Mouse (Mus musculus): Measurements from ENCODE around the gene Camk1d.

DNA sequence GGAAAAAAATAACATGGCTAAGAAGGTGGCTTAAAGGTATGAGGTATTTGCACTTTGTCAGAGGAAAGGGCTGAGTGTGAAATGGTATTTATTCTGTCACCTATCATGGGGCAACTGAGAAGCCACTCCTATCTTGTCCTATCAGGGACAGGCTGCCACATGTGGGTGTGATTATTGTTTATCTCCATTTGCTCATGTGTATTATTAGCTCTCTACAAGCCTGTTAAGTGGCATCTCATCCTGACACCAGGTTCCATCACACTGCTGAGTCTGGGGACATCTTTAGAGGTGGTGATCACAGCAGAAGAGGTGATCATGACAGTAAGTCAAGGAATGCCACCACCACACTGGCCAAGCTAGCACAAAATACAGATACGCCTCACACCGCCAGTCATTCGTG lies 13.4 kb downstream of the Camk1d start:
- TF ChIP-seq CTCF (IDR thresholded peaks at IDR 0.05; ENCODE audit: low read depth, low read length) (no peak), GATA1 (IDR thresholded peaks at IDR 0.05; ENCODE audit: borderline replicate concordance, low read length) (no peak), TAL1 (conservative IDR thresholded peaks at IDR 0.05; ENCODE audit: low read depth, low read length) (no peak), POLR2AphosphoS5 (IDR thresholded peaks at IDR 0.05; ENCODE audit: insufficient replicate concordance, low read depth, low read length) (no peak), GATA2 (IDR thresholded peaks at IDR 0.05; ENCODE audit: borderline replicate concordance, low read depth, low read length) (no peak)
